Comparison of ENCODE assay signal across 14 mouse cellular contexts in the genomic region with DNA sequence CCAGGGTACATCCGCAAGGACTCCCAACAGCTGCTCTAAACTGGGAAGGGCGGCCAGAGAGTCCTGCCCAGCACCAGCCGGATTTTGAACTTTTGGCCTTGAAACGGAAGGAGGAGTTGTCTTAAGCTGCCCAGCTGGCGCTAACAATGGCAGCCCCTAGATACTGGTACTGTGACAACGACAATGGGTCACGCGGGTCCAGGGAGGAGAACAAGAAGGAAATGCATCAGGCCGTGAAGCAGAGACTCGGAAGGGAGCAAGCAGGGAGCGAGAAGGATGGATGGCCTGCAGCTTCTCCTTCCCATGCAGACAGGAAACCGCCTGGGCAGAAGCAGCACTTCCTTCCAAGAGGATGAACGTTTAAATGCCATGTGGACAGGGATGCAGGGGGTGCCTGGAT. TPM values are rescaled to one million over a fixed set of nuclear protein-coding genes. Genes with fewer than 3 reads are reported as not detected.
DNase-seq lines count a peak whose midpoint lies in the region; ATAC-seq and TF ChIP-seq lines count a peak whose summit lies in the region.
"Had no signal": no experiment of that assay in that cellular context is flagged by ENCODE, and none has a peak within 500 bp of the region (broad histone marks: within the 10 kb centered on the region; RNA-seq: fewer than 3 reads in every experiment).

No protein-coding gene starts in this region.

- H3K36me3 ChIP-seq in forebrain, embryonic 10.5 days (replicated peaks) = no peaks in the 10 kb centered on the region
- no peaks in the 10 kb centered on the region for H3K36me3 ChIP-seq in forebrain, embryonic 16.5 days (ENCODE audit: control insufficient read depth, insufficient read depth)
- H3K36me3 ChIP-seq in midbrain, embryonic 10.5 days = no peaks in the 10 kb centered on the region
- H3K36me3 ChIP-seq in midbrain, embryonic 15.5 days (replicated peaks) = no peaks in the 10 kb centered on the region
- no peaks in the 10 kb centered on the region for H3K36me3 ChIP-seq in kidney, postnatal 0 days (ENCODE audit: insufficient read depth, low read length)
- H3K36me3 ChIP-seq: heart, embryonic 13.5 days; neural tube, embryonic 12.5 days had no signal

- no peak for ATAC-seq in forebrain, embryonic 16.5 days
- no peak for ATAC-seq in midbrain, embryonic 15.5 days (replicated peaks)
- peak; percentile 42; the same call in 1 of the 2 replicates for ATAC-seq in kidney, postnatal 0 days (replicated peaks; ENCODE audit: low FRiP score, low read depth)
- ATAC-seq: inflammation-experienced regulatory T-cells, adult 6 months had no signal

- H3K4me1 ChIP-seq in forebrain, embryonic 10.5 days = peaks cover 72% of the 10 kb centered on the region
- H3K4me1 ChIP-seq in forebrain, embryonic 16.5 days (replicated peaks; ENCODE audit: control insufficient read depth, insufficient read depth, low read length) = peaks cover 19% of the 10 kb centered on the region
- peaks cover 61% of the 10 kb centered on the region for H3K4me1 ChIP-seq in midbrain, embryonic 10.5 days
- 0 out of 2 replicates have a peak, but pooled peaks cover 6% of the 10 kb centered on the region for H3K4me1 ChIP-seq in midbrain, embryonic 15.5 days
- H3K4me1 ChIP-seq in kidney, postnatal 0 days (replicated peaks; ENCODE audit: insufficient read depth, low read length) = peaks cover 19% of the 10 kb centered on the region

- peak overlapping the region; percentile 40 for H3K27ac ChIP-seq in forebrain, embryonic 10.5 days
- no peak overlapping the region for H3K27ac ChIP-seq in forebrain, embryonic 16.5 days (ENCODE audit: low read length)
- H3K27ac ChIP-seq in midbrain, embryonic 10.5 days (replicated peaks) = peak overlapping the region; percentile 67
- H3K27ac ChIP-seq in midbrain, embryonic 15.5 days = no peak overlapping the region
- no peak overlapping the region for H3K27ac ChIP-seq in kidney, postnatal 0 days
- H3K27ac ChIP-seq: heart, embryonic 13.5 days; neural tube, embryonic 12.5 days had no signal

- no peak overlapping the region for H3K4me3 ChIP-seq in forebrain, embryonic 10.5 days
- no peak overlapping the region for H3K4me3 ChIP-seq in forebrain, embryonic 16.5 days (replicated peaks; ENCODE audit: low read length)
- no peak overlapping the region for H3K4me3 ChIP-seq in midbrain, embryonic 10.5 days
- H3K4me3 ChIP-seq in midbrain, embryonic 15.5 days = no peak overlapping the region
- H3K4me3 ChIP-seq in kidney, postnatal 0 days (replicated peaks; ENCODE audit: low read depth, low read length) = no peak overlapping the region
- H3K4me3 ChIP-seq: heart, embryonic 13.5 days; neural tube, embryonic 12.5 days had no signal

- peaks cover 26% of the 10 kb centered on the region for H3K27me3 ChIP-seq in forebrain, embryonic 10.5 days (ENCODE audit: poor library complexity, severe bottlenecking)
- no peaks in the 10 kb centered on the region for H3K27me3 ChIP-seq in forebrain, embryonic 16.5 days (replicated peaks; ENCODE audit: control insufficient read depth, insufficient read depth, low read length)
- peaks cover 53% of the 10 kb centered on the region for H3K27me3 ChIP-seq in midbrain, embryonic 10.5 days (ENCODE audit: low read depth, poor library complexity, severe bottlenecking)
- no peaks in the 10 kb centered on the region for H3K27me3 ChIP-seq in midbrain, embryonic 15.5 days (replicated peaks)
- H3K27me3 ChIP-seq in kidney, postnatal 0 days (ENCODE audit: insufficient read depth, low read length) = no peaks in the 10 kb centered on the region

- no peaks in the 10 kb centered on the region for H3K9me3 ChIP-seq in forebrain, embryonic 10.5 days
- no peaks in the 10 kb centered on the region for H3K9me3 ChIP-seq in forebrain, embryonic 16.5 days (ENCODE audit: control insufficient read depth, low read length)
- H3K9me3 ChIP-seq in midbrain, embryonic 10.5 days (replicated peaks) = no peaks in the 10 kb centered on the region
- no peaks in the 10 kb centered on the region for H3K9me3 ChIP-seq in midbrain, embryonic 15.5 days
- no peaks in the 10 kb centered on the region for H3K9me3 ChIP-seq in kidney, postnatal 0 days (replicated peaks; ENCODE audit: low read length)
- H3K9me3 ChIP-seq: heart, embryonic 13.5 days; neural tube, embryonic 12.5 days had no signal

- DNase-seq in forebrain, embryonic 10.5 days (ENCODE audit: extremely low spot score, low spot score) = no peak
- DNase-seq in midbrain, embryonic 10.5 days (ENCODE audit: low spot score) = no peak
- peak; percentile 61 for DNase-seq in kidney, postnatal 0 days (ENCODE audit: low spot score)
- peak; percentile 76 for DNase-seq in lung, postnatal 25 days (ENCODE audit: low spot score)
- no peak for DNase-seq in ovary, postnatal 36 days (ENCODE audit: low spot score)
- DNase-seq in thymus, postnatal 0 days (ENCODE audit: low spot score) = no peak
- DNase-seq: B cell, adult 2 months; cerebellum, adult 8-10 months; thymus, postnatal 25 days had no signal

- no peak overlapping the region for H3K9ac ChIP-seq in forebrain, embryonic 16.5 days (replicated peaks; ENCODE audit: low read depth, low read length)
- H3K9ac ChIP-seq in midbrain, embryonic 15.5 days = no peak overlapping the region
- H3K9ac ChIP-seq in kidney, postnatal 0 days (ENCODE audit: low read depth, low read length) = no peak overlapping the region
- H3K9ac ChIP-seq: heart, embryonic 13.5 days; neural tube, embryonic 12.5 days had no signal

- 65% methylated on average over 13 of the region's 13 CpGs for WGBS in forebrain, embryonic 10.5 days
- WGBS in forebrain, embryonic 16.5 days = 70% methylated on average over 13 of the region's 13 CpGs
- WGBS in midbrain, embryonic 10.5 days = 56% methylated on average over 13 of the region's 13 CpGs
- WGBS in midbrain, embryonic 15.5 days = 47% methylated on average over 13 of the region's 13 CpGs
- WGBS in kidney, postnatal 0 days = 37% methylated on average over 13 of the region's 13 CpGs

- TF ChIP-seq CTCF in kidney, postnatal 0 days (IDR thresholded peaks at IDR 0.05; ENCODE audit: low read depth) = no peak

- H3K4me2 ChIP-seq in forebrain, embryonic 16.5 days (ENCODE audit: low read length) = no peak overlapping the region
- H3K4me2 ChIP-seq in midbrain, embryonic 15.5 days = no peak overlapping the region
- no peak overlapping the region for H3K4me2 ChIP-seq in kidney, postnatal 0 days (ENCODE audit: low read length)
- H3K4me2 ChIP-seq: heart, embryonic 13.5 days; neural tube, embryonic 12.5 days had no signal

RNA-seq across cellular contexts. Expression of gene Socs3, which starts 14.2 kb away (rescaled TPM):
- 13.6 and 14.7 TPM in 2 replicates for polyA plus RNA-seq in forebrain, embryonic 10.5 days (2016; fragmentation: Nextera tagmentation; extraction: Ambion mirVana)
- polyA plus RNA-seq in forebrain, embryonic 16.5 days (2015; fragmentation: Nextera tagmentation; extraction: Ambion mirVana) = 11.7 and 13.7 TPM in 2 replicates
- polyA plus RNA-seq in midbrain, embryonic 10.5 days (2016; fragmentation: Nextera tagmentation; extraction: Ambion mirVana) = 14.1 and 14.3 TPM in 2 replicates
- 8.7 and 8.9 TPM in 2 replicates for polyA plus RNA-seq in midbrain, embryonic 15.5 days (2015; fragmentation: Nextera tagmentation; extraction: Ambion mirVana)
- 11.7 and 14.4 TPM in 2 replicates for polyA plus RNA-seq in kidney, postnatal 0 days (2015; fragmentation: Nextera tagmentation; extraction: Ambion mirVana)
- 25.8 and 26.7 TPM in 2 replicates for polyA plus RNA-seq in thymus, postnatal 0 days (2015; fragmentation: Nextera tagmentation; extraction: Ambion mirVana)

RNA-seq across cellular contexts. Expression of gene Pgs1, which starts 30.5 kb away (rescaled TPM):
- 43.8 and 44.7 TPM in 2 replicates for polyA plus RNA-seq in forebrain, embryonic 10.5 days (2016; fragmentation: Nextera tagmentation; extraction: Ambion mirVana)
- 56.9 and 58.1 TPM in 2 replicates for polyA plus RNA-seq in forebrain, embryonic 16.5 days (2015; fragmentation: Nextera tagmentation; extraction: Ambion mirVana)
- polyA plus RNA-seq in midbrain, embryonic 10.5 days (2016; fragmentation: Nextera tagmentation; extraction: Ambion mirVana) = 45.0 and 46.3 TPM in 2 replicates
- 62.5 and 63.5 TPM in 2 replicates for polyA plus RNA-seq in midbrain, embryonic 15.5 days (2015; fragmentation: Nextera tagmentation; extraction: Ambion mirVana)
- 29.6 and 32.0 TPM in 2 replicates for polyA plus RNA-seq in kidney, postnatal 0 days (2015; fragmentation: Nextera tagmentation; extraction: Ambion mirVana)
- polyA plus RNA-seq in thymus, postnatal 0 days (2015; fragmentation: Nextera tagmentation; extraction: Ambion mirVana) = 54.8 and 55.6 TPM in 2 replicates

Comparison
In these comparisons a context has a peak if more than half of its experiments do, and no peak if none do; other contexts are left out.
1. H3K27ac ChIP-seq: peak in forebrain, embryonic 10.5 days (single experiment) and midbrain, embryonic 10.5 days (single experiment); none in forebrain, embryonic 16.5 days (single experiment), midbrain, embryonic 15.5 days (single experiment) and kidney, postnatal 0 days (single experiment).
2. DNase-seq: peak in kidney, postnatal 0 days (single experiment) and lung, postnatal 25 days (single experiment); none in forebrain, embryonic 10.5 days (single experiment), midbrain, embryonic 10.5 days (single experiment), ovary, postnatal 36 days (single experiment) and thymus, postnatal 0 days (single experiment).